Mouse (Mus musculus) olfactory bulb, adult 2 months (tissue): Measurements from ENCODE around the gene Mad2l2.

Experiments used
- CTCF ChIP-seq: fragments of 200-500 bp; IDR thresholded peaks from 2 replicates; pipeline ENCODE4 v1.5.1; 2012; ENCODE audit warnings: low read depth, mild to moderate bottlenecking, low read length, moderate library complexity; ENCODE audit not compliant: insufficient read depth
- POLR2A ChIP-seq: fragments of 200-500 bp; IDR thresholded peaks from 2 replicates; pipeline ENCODE4 v1.6.1; 2012; ENCODE audit warnings: mild to moderate bottlenecking, low read depth, low read length, moderate library complexity; ENCODE audit not compliant: insufficient read depth

GRCm38 (mm10) chr4:148122694-148123066 is 7.5 kb upstream of the Mad2l2 start:
- no peak for TF ChIP-seq CTCF
- TF ChIP-seq POLR2A: no peak
